Mouse (Mus musculus) heart, postnatal 0 days (tissue): ENCODE results near the gene Cnnm2. TPM values are rescaled to one million over a fixed set of nuclear protein-coding genes. Genes with fewer than 3 reads are reported as not detected.
A peak's percentile ranks its signal among the peaks of the same experiment; 100 is the strongest.

ENCODE experiments used
- ATAC-seq: fragments of 200-750 bp; cut with Nextera tagmentation; 2 replicates; pipeline ENCODE4 v1.8.0; 2017; ENCODE audit warnings: low read depth, moderate number of reproducible peaks, moderate library complexity; ENCODE audit not compliant: insufficient read depth
- DNase-seq: peaks from one replicate; pipeline ENCODE4 v3.0.0-alpha.2; 2016; ENCODE audit warnings: low spot score
- H3K27ac ChIP-seq: fragments of 300-500 bp; sonication (generic); 2 replicates; pipeline ENCODE4 v1.5.1; 2014; ENCODE audit warnings: low read depth, mild to moderate bottlenecking
- H3K27me3 ChIP-seq: fragments of 300-500 bp; sonication (generic); 2 replicates; pipeline ENCODE4 v1.6.1; 2014; ENCODE audit warnings: low read length, mixed read lengths; ENCODE audit not compliant: control insufficient read depth, insufficient read depth
- H3K36me3 ChIP-seq: fragments of 300-500 bp; sonication (generic); replicated peaks from 2 replicates; pipeline ENCODE4 v1.6.1; 2014; ENCODE audit warnings: low read length, mixed read lengths; ENCODE audit not compliant: control insufficient read depth, insufficient read depth
- H3K4me1 ChIP-seq: fragments of 300-500 bp; sonication (generic); 2 replicates; pipeline ENCODE4 v1.6.1; 2014; ENCODE audit warnings: antibody characterized with exemption; ENCODE audit not compliant: control insufficient read depth, insufficient read depth
- H3K4me2 ChIP-seq: fragments of 300-500 bp; sonication (generic); 2 replicates; pipeline ENCODE4 v1.6.1; 2014; ENCODE audit warnings: low read depth, mild to moderate bottlenecking, low read length, moderate library complexity
- H3K4me3 ChIP-seq: fragments of 300-500 bp; sonication (generic); 2 replicates; pipeline ENCODE4 v1.5.1; 2014; ENCODE audit warnings: low read depth, low read length
- H3K9ac ChIP-seq: fragments of 300-500 bp; sonication (generic); replicated peaks from 2 replicates; pipeline ENCODE4 v1.6.1; 2014; ENCODE audit warnings: low read depth, low read length, mixed read lengths
- H3K9me3 ChIP-seq: fragments of 300-500 bp; sonication (generic); replicated peaks from 2 replicates; pipeline ENCODE4 v1.6.1; 2016; ENCODE audit warnings: low read length; ENCODE audit not compliant: control insufficient read depth
- CTCF ChIP-seq: IDR thresholded peaks from 2 replicates; pipeline ENCODE4 v1.5.1; 2016; ENCODE audit warnings: antibody characterized with exemption, control low read depth, low read depth
- EP300 ChIP-seq: IDR thresholded peaks from 2 replicates; pipeline ENCODE4 v1.6.1; 2016; ENCODE audit warnings: antibody characterized with exemption, low read depth
- WGBS: fragments of 180-500 bp; shearing (Covaris S2); extraction: QIAGEN DNeasy Blood & Tissue Kit; methylation state at CpG from one replicate; pipeline ENCODE4 v1.1.7; 2014; 5-methylcytosine and 5-hydroxymethylcytosine counted together
- polyA plus RNA-seq: library from polyadenylated mRNA; unstranded; fragments of >200 nt; fragmentation: Nextera tagmentation; extraction: Ambion mirVana; gene quantifications from 2 replicates; pipeline ENCODE4 v1.2.1, GENCODE M21; 2015
- total RNA-seq: library from RNA; depleted of rRNA; stranded (reverse); fragments of >200 nt; gene quantifications from 2 replicates; pipeline ENCODE4 v1.2.3, GENCODE M21; 2014; ENCODE audit warnings: low replicate concordance

The Cnnm2 gene
- total and polyA plus RNA-seq, 2 experiments from 2014 or later: 1.8 to 15.0 TPM

GRCm38 (mm10) chr19:46849443-46849997, 88.1 kb downstream of the Cnnm2 start:
- no peaks in the 10 kb centered on the region for H3K27me3 ChIP-seq
- ATAC-seq (no peak), DNase-seq (no peak)
- H3K9ac ChIP-seq: no peak overlapping the region
- no peak overlapping the region for H3K4me2 ChIP-seq
- no peak overlapping the region for H3K4me3 ChIP-seq
- 59% methylated on average over 9 of the region's 9 CpGs for WGBS
- peak overlapping the region; percentile 35; the same call in 1 of the 2 replicates for H3K27ac ChIP-seq
- H3K4me1 ChIP-seq: peaks cover 18% of the 10 kb centered on the region
- H3K36me3 ChIP-seq: no peaks in the 10 kb centered on the region
- TF ChIP-seq CTCF: no peak
- TF ChIP-seq EP300: no peak
- H3K9me3 ChIP-seq: no peaks in the 10 kb centered on the region

DNA sequence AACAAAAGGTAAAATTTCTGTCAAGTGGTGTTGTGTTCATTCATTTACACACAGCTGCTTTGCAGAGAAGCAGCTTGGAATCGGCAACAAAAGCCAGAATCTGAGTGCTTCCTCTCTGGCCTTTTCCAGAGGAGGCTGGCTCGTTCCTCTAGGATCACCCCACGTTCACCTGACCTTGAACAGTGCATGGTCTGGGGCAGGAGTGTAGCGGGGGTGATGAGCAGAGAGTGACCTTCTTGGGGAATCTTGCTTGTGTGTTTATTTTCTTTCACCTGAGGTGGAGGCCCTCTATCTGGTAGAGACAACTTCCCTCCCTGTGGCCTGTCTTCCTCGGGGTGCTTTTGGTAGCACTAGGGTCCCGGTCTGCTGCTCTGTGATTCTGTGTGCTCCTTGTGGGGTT, 94.8 kb downstream of the Cnnm2 start:
- Histone ChIP-seq H3K36me3 (no peaks in the 10 kb centered on the region), H3K9ac (no peak overlapping the region; the same call in 1 of the 2 replicates), H3K27ac (no peak overlapping the region), H3K27me3 (no peaks in the 10 kb centered on the region), H3K4me3 (no peak overlapping the region), H3K4me2 (no peak overlapping the region), H3K4me1 (no peaks in the 10 kb centered on the region; the same call in 1 of the 2 replicates), H3K9me3 (no peaks in the 10 kb centered on the region)
- DNase-seq (no peak), ATAC-seq (no peak)
- WGBS: 52% methylated on average over 6 of the region's 6 CpGs
- TF ChIP-seq CTCF: no peak
- no peak for TF ChIP-seq EP300

DNA sequence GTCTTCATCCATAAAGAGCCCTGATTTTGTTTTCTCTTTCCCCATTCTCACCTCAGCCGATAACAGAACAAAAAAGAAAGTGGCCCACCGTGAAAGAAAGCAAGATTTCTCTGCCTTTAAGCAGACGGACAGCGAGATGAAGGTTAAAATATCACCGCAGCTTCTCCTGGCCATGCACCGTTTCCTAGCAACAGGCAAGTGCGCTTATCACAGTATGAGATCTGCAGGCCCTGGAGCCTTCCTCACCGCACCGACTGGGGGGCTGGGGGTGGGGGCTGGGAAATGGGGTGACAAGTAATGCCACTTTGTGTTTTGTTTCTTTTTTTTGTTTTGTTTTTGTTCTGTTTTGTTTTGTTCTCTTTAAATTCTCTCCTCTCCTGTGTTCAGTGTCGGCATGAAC, 95.4 kb downstream of the Cnnm2 start:
- Histone ChIP-seq H3K4me2 (no peak overlapping the region), H3K27me3 (no peaks in the 10 kb centered on the region), H3K27ac (no peak overlapping the region), H3K9ac (no peak overlapping the region; the same call in 1 of the 2 replicates), H3K9me3 (no peaks in the 10 kb centered on the region), H3K36me3 (no peaks in the 10 kb centered on the region), H3K4me3 (no peak overlapping the region), H3K4me1 (no peaks in the 10 kb centered on the region; the same call in 1 of the 2 replicates)
- ATAC-seq (no peak), DNase-seq (no peak)
- 54% methylated on average over 10 of the region's 10 CpGs for WGBS
- TF ChIP-seq CTCF: no peak
- TF ChIP-seq EP300: no peak

- ATAC-seq (peak; percentile 91), DNase-seq (peak; percentile 80)
- no peak overlapping the region for H3K4me3 ChIP-seq
- WGBS: 55% methylated on average over 9 of the region's 9 CpGs
- no peak overlapping the region for H3K27ac ChIP-seq
- no peak for TF ChIP-seq EP300
- TF ChIP-seq CTCF: peak; percentile 56
- no peaks in the 10 kb centered on the region; the same call in 1 of the 2 replicates for H3K4me1 ChIP-seq
- no peaks in the 10 kb centered on the region for H3K36me3 ChIP-seq
- no peaks in the 10 kb centered on the region for H3K27me3 ChIP-seq
- H3K4me2 ChIP-seq: no peak overlapping the region
- no peak overlapping the region for H3K9ac ChIP-seq
- no peaks in the 10 kb centered on the region for H3K9me3 ChIP-seq
Measured at GRCm38 (mm10) chr19:46857277-46857989, 96.0 kb downstream of the Cnnm2 start.

- Histone ChIP-seq H3K36me3 (no peaks in the 10 kb centered on the region), H3K27me3 (no peaks in the 10 kb centered on the region), H3K4me2 (no peak overlapping the region), H3K4me1 (no peaks in the 10 kb centered on the region; the same call in 1 of the 2 replicates), H3K4me3 (no peak overlapping the region), H3K27ac (no peak overlapping the region), H3K9ac (no peak overlapping the region), H3K9me3 (no peaks in the 10 kb centered on the region)
- TF ChIP-seq CTCF (no peak), EP300 (no peak)
- no peak for ATAC-seq
- DNase-seq: no peak
- WGBS: 79% methylated on average over 7 of the region's 7 CpGs
Measured at GRCm38 (mm10) chr19:46858200-46858599, 96.8 kb downstream of the Cnnm2 start.

DNA sequence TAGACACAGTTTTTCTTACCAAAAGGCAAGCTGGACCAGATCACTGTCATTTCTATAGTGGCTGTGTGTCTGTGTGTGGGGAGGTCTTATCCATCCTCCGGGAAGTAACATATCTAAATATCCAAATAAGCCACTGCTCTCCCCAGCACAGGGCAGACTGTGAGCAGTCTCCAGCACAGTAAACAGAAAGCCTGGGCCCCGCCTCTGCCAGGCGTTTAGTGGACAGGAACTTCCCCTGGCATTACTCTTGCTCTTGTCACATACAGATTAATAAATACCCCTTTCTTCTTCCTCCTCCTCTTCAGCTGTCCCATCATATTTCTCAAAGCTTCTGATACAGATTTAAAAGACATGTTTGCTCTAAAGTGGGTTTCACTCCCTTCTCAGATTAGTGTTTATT, 101.2 kb downstream of the Cnnm2 start:
- DNase-seq: no peak
- Histone ChIP-seq H3K4me2 (no peak overlapping the region), H3K9ac (no peak overlapping the region), H3K36me3 (no peaks in the 10 kb centered on the region), H3K27me3 (no peaks in the 10 kb centered on the region), H3K4me1 (no peaks in the 10 kb centered on the region), H3K4me3 (no peak overlapping the region), H3K27ac (no peak overlapping the region), H3K9me3 (no peaks in the 10 kb centered on the region)
- WGBS: 46% methylated on average over 3 of the region's 3 CpGs
- TF ChIP-seq EP300 (no peak), CTCF (no peak)
- ATAC-seq: no peak
